Mouse (Mus musculus) NIH3T3 (cell line): ENCODE results near the gene Dnah7c.

Source experiments
- DNase-seq: peaks from one replicate; pipeline ENCODE4 v3.0.0-alpha.2; 2012; ENCODE audit warnings: low read depth

The Dnah7c gene

DNA sequence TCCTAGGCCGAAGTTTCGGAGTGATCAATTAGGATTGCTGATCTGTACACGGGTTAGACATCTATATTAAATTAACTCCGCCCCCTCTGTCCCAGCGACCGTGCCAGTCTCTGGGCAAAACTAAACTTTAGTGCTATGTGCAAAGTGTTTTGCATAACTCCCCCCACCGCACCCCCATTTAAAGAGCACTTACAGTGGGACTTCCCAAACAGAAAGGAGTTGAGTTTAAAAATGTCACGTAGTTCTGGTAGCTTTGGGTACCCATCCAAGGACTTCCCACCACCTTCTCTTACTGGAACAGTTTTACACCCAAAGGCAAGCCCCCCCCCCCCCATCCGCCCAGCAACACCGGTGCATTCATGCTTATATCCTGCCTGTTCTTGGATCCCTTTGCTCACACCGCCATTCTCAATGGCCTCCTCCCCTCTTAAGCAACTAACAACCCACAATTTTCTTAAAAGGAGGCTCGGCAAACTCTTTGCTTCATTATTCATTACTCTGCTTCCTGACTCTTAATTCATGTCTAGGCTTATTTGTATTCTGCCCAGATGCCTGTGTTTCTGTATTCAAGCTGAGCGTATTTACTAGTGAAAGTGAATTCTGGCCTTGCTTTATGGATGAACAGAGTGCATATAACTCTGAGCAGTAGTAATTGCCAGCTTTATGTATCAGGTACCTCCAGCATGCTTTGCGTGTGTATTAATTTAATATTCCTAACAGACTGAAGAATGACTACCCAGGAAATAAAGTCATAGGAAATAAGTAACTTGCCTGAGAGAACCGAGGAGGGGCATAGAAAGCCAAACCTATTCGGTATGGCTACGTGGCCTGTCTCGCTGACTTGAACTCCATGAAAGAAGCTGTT is 428.9 kb downstream of the Dnah7c start:
- no peak for DNase-seq

DNA sequence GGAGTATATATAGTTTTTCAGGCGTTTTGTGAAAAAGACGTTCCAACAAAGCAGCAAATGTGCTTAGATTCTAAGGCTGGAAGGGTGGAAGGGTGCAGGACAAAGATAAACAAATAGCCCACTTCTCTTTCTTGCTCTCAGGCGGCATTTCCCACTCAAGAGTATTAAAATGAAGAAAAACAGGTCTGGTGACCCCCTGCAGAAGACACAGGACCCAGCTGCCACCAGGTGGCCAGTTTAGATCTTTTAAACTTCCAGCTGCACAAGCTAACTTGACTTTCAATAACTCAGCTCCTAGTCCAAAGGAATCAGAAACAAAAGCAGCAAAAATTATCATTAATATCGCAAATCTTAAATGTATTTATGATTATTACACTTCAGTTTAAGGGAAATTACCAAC is 431.1 kb downstream of the Dnah7c start:
- no peak for DNase-seq
